Mouse (Mus musculus): ENCODE results near the gene Cox6a2. TPM values are rescaled to one million over a fixed set of nuclear protein-coding genes. Genes with fewer than 3 reads are reported as not detected.

Gene Cox6a2
- polyA plus RNA-seq, 1 experiment from 2014 or later = 0.51 TPM

GRCm38 (mm10) chr7:128242331-128242730 lies 36.1 kb upstream of the Cox6a2 start:
- peaks cover 55% of the 10 kb centered on the region for H3K36me3 ChIP-seq
- peaks cover 36% of the 10 kb centered on the region for H3K4me1 ChIP-seq
- no peaks in the 10 kb centered on the region for H3K27me3 ChIP-seq (ENCODE audit: low read depth, poor library complexity, severe bottlenecking)
- WGBS = 95% methylated on average over 16 of the region's 16 CpGs
- H3K4me3 ChIP-seq = no peak overlapping the region
- DNase-seq (ENCODE audit: low spot score) = no peak
- no peaks in the 10 kb centered on the region for H3K9me3 ChIP-seq (replicated peaks)
- H3K27ac ChIP-seq = no peak overlapping the region

- H3K27ac ChIP-seq = no peak overlapping the region
- peaks cover 60% of the 10 kb centered on the region for H3K36me3 ChIP-seq
Observed at GRCm38 (mm10) chr7:128240131-128240784, 34.1 kb upstream of the Cox6a2 start.

GRCm38 (mm10) chr7:128238991-128239390 lies 32.8 kb upstream of the Cox6a2 start:
- H3K27ac ChIP-seq = peak overlapping the region; percentile 94
- 30% methylated on average over 4 of the region's 4 CpGs for WGBS
- H3K4me3 ChIP-seq = peak overlapping the region; percentile 75
- no peak for DNase-seq (ENCODE audit: low spot score)
- H3K4me1 ChIP-seq = peaks cover 21% of the 10 kb centered on the region
- peaks cover 47% of the 10 kb centered on the region for H3K36me3 ChIP-seq
- no peaks in the 10 kb centered on the region for H3K9me3 ChIP-seq (replicated peaks)
- no peaks in the 10 kb centered on the region for H3K27me3 ChIP-seq (ENCODE audit: low read depth, poor library complexity, severe bottlenecking)

More at GRCm38 (mm10) chr7:128240131-128240784, 34.1 kb upstream of the Cox6a2 start:
- Histone ChIP-seq H3K9me3 (replicated peaks) (no peaks in the 10 kb centered on the region), H3K4me1 (peaks cover 27% of the 10 kb centered on the region), H3K4me3 (no peak overlapping the region), H3K27me3 (ENCODE audit: low read depth, poor library complexity, severe bottlenecking) (no peaks in the 10 kb centered on the region)
- no peak for DNase-seq (ENCODE audit: low spot score)
- 95% methylated on average over 27 of the region's 27 CpGs for WGBS

- Histone ChIP-seq H3K9me3 (replicated peaks) (no peaks in the 10 kb centered on the region), H3K27me3 (ENCODE audit: low read depth, poor library complexity, severe bottlenecking) (no peaks in the 10 kb centered on the region), H3K27ac (peak within 1 kb of the TSS; percentile 94), H3K4me1 (peaks cover 17% of the 10 kb centered on the region), H3K4me3 (peak within 1 kb of the TSS; percentile 75), H3K36me3 (peaks cover 43% of the 10 kb centered on the region)
- peak; percentile 100 for DNase-seq (ENCODE audit: low spot score)
- WGBS = under 1% methylated on average over 71 of the region's 72 CpGs
Observed at GRCm38 (mm10) chr7:128237927-128238778, 32.0 kb upstream of the Cox6a2 start, which contains the start of gene 9130023H24Rik. 9130023H24Rik (minus strand) TSS chr7:128238031.

- Histone ChIP-seq H3K4me1 (peaks cover 21% of the 10 kb centered on the region), H3K4me3 (peak overlapping the region; percentile 75), H3K36me3 (peaks cover 37% of the 10 kb centered on the region), H3K27me3 (ENCODE audit: low read depth, poor library complexity, severe bottlenecking) (no peaks in the 10 kb centered on the region), H3K9me3 (replicated peaks) (no peaks in the 10 kb centered on the region), H3K27ac (peak overlapping the region; percentile 94)
- under 1% methylated on average over 25 of the region's 25 CpGs for WGBS
- DNase-seq (ENCODE audit: low spot score) = no peak
Observed at GRCm38 (mm10) chr7:128237593-128237926, 31.4 kb upstream of the Cox6a2 start.

DNA sequence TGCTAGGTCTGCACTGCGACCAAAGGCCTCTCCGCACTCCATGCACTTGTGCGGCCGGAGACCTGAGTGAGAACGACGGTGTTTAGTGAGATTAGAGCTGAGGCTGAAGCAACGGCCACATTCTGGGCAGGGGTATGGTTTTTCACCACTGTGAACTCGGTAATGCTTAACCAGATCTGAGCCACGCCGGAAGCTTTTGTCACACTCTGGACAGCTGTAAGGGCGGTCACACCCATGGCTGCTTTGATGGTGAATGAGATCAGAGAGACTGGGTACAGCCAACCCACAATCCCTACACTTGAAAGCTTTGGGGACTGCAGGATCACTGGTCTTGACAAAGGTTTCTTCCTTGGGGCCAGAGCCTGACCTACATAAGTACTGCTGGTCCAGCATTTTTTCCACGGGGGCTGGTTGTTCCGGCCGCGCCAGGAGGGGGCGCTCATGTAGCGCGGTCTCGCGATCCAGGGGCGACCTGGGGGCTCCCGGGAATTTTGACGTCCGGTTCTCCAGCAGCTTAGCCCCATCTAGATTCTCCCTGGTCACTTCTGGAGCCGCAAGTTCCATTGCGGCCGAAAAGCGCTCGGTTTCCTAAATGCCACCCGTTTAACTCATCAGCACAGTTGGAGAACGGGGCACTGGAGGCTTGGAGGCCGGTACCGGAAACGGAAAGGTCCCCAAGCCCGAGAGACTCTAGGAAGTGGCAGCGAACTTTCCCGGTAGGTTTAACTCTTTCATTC lies 30.8 kb upstream of the Cox6a2 start, which contains the start of gene Armc5:
Gene Armc5 (plus strand): TSS at position 487 of the 737 bp plus-strand sequence.
- Histone ChIP-seq H3K27me3 (ENCODE audit: low read depth, poor library complexity, severe bottlenecking) (no peaks in the 10 kb centered on the region), H3K36me3 (peaks cover 32% of the 10 kb centered on the region), H3K4me3 (peak within 1 kb of the TSS; percentile 75), H3K4me1 (peaks cover 26% of the 10 kb centered on the region), H3K27ac (peak within 1 kb of the TSS; percentile 94), H3K9me3 (replicated peaks) (no peaks in the 10 kb centered on the region)
- WGBS = 27% methylated on average over 37 of the region's 37 CpGs
- peak; percentile 90 for DNase-seq (ENCODE audit: low spot score)

DNA sequence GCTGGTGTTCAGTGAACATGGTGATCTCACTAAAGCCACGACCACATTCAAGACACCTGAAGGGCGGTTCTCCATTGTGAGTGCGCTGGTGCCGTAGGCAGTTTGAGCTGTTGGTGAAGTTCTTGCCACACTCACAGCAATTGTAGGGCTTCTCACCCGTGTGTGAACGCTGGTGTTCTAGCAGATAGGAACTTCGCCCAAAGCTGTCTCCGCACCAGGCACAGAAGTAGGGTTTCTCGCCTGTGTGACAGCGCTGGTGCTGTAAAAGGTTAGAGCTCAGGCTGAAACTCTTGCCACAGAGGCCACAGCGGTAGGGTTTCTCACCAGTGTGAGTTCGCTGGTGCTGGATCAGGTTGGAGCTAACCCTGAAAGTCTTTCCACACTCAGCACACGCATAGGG lies 30.2 kb upstream of the Cox6a2 start:
- H3K9me3 ChIP-seq (replicated peaks) = no peaks in the 10 kb centered on the region
- no peak overlapping the region for H3K4me3 ChIP-seq
- H3K4me1 ChIP-seq = peaks cover 26% of the 10 kb centered on the region
- no peaks in the 10 kb centered on the region for H3K27me3 ChIP-seq (ENCODE audit: low read depth, poor library complexity, severe bottlenecking)
- H3K36me3 ChIP-seq = peaks cover 26% of the 10 kb centered on the region
- no peak for DNase-seq (ENCODE audit: low spot score)
- 93% methylated on average over 13 of the region's 13 CpGs for WGBS
- no peak overlapping the region; the same call in 1 of the 2 replicates for H3K27ac ChIP-seq

- WGBS = 100% methylated on average over 1 of the region's 1 CpGs
- Histone ChIP-seq H3K9me3 (replicated peaks) (no peaks in the 10 kb centered on the region), H3K4me1 (peaks cover 26% of the 10 kb centered on the region), H3K36me3 (peaks cover 16% of the 10 kb centered on the region), H3K27me3 (ENCODE audit: low read depth, poor library complexity, severe bottlenecking) (no peaks in the 10 kb centered on the region), H3K4me3 (no peak overlapping the region), H3K27ac (no peak overlapping the region)
- DNase-seq (ENCODE audit: low spot score) = no peak
Observed at GRCm38 (mm10) chr7:128235481-128235880, 29.3 kb upstream of the Cox6a2 start.

DNA sequence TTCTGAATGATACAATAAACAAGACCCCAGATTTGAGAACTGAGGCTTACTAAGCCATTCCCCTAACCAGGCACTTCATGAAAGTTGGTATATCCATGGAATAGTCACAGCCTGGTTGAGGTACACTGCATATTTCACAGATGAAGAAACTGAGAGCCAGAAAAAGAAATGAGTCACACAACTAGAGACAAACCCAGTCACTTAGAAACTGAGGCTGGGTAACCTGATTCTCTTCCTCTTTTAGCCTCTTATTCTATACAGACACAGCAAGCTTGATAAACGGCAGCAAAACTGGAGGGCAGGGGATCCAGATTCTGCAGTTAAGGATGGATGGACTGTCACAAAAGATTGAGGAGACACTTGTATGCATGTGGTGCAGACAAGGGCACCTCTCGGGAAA lies 28.6 kb upstream of the Cox6a2 start:
- peak; percentile 7 for DNase-seq (ENCODE audit: low spot score)
- Histone ChIP-seq H3K9me3 (replicated peaks) (no peaks in the 10 kb centered on the region), H3K27me3 (ENCODE audit: low read depth, poor library complexity, severe bottlenecking) (no peaks in the 10 kb centered on the region), H3K4me1 (peaks cover 26% of the 10 kb centered on the region), H3K4me3 (no peak overlapping the region), H3K36me3 (peaks cover 9% of the 10 kb centered on the region), H3K27ac (no peak overlapping the region)
- 79% methylated on average over 2 of the region's 2 CpGs for WGBS

DNA sequence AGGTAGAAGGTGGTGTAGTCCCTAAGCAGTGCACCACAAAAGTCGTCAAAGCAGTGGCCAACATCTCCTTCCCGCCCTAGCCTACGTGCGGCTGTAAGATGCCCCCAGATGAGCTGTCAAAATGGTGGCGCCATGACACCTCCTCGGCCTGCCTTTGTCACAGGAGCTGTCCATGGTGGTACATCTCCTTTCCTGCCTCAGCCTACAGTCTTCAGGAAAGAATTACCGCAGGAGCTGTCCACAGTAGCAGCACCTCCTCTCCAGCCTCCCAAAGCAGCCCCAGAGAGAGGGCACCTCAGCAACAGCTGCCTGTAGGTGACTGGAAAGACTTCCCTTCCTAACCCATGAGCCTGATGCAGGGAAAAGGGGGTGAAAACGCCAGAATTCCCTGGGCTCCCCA lies 25.6 kb upstream of the Cox6a2 start:
- Histone ChIP-seq H3K27ac (no peak overlapping the region), H3K27me3 (ENCODE audit: low read depth, poor library complexity, severe bottlenecking) (no peaks in the 10 kb centered on the region), H3K4me3 (no peak overlapping the region), H3K4me1 (peaks cover 11% of the 10 kb centered on the region), H3K36me3 (peaks cover 8% of the 10 kb centered on the region), H3K9me3 (replicated peaks) (no peaks in the 10 kb centered on the region)
- no peak for DNase-seq (ENCODE audit: low spot score)
- 41% methylated on average over 8 of the region's 8 CpGs for WGBS

DNA sequence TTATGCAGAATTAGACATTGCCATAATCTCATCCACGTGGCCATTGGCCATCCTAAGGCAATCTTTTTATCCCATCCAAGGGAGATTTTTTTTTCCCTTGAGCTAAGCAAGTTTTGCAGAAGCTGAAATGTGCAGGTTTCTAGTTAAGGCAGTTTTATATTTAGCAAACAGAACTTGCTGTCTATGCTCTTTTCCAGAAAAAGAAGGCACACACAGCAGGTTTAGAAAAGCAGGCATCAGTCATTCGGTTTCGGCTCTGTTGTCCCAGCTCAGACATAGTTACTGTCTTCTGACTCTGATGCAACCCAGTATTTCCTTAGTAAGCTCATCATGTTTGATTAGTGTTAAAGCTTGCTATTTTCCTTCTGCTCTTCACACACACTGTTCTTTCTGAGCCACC lies 14.7 kb upstream of the Cox6a2 start:
- no peak overlapping the region for H3K27ac ChIP-seq
- H3K27me3 ChIP-seq (ENCODE audit: low read depth, poor library complexity, severe bottlenecking) = no peaks in the 10 kb centered on the region
- WGBS = 93% methylated on average over 3 of the region's 3 CpGs
- no peaks in the 10 kb centered on the region for H3K9me3 ChIP-seq (replicated peaks)
- no peaks in the 10 kb centered on the region for H3K4me1 ChIP-seq
- no peak for DNase-seq (ENCODE audit: low spot score)
- no peak overlapping the region for H3K4me3 ChIP-seq
- H3K36me3 ChIP-seq = no peaks in the 10 kb centered on the region

DNA sequence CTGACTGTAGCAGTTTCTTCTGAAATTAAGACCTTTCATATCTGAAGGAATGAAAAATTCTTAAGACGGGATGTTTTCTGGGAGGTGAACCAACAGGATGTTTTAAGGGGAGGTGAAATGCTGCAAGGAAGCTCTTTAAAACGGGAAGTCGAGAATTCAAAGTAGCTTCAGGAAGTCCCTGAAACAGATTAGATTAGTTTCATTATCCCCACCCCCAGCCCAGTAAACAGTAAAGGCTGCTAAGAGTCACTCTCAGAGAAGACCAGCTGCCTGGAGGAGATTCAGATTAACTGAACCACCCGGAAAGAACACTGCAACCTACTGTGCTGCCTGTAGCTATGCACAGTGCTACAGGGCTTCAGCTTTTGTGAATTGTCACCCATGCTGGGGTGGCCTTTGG lies 13.8 kb upstream of the Cox6a2 start:
- Histone ChIP-seq H3K9me3 (replicated peaks) (no peaks in the 10 kb centered on the region), H3K27me3 (ENCODE audit: low read depth, poor library complexity, severe bottlenecking) (no peaks in the 10 kb centered on the region), H3K36me3 (no peaks in the 10 kb centered on the region), H3K4me1 (no peaks in the 10 kb centered on the region), H3K27ac (no peak overlapping the region), H3K4me3 (no peak overlapping the region)
- DNase-seq (ENCODE audit: low spot score) = no peak
- WGBS = 85% methylated on average over 4 of the region's 4 CpGs

Data from limb, embryonic 10.5 days (tissue).